Mouse (Mus musculus) lung, adult 18-20 months (tissue): ENCODE data around the gene Wdr5.
A peak's percentile ranks its signal among the peaks of the same experiment; 100 is the strongest.

ENCODE experiments used
- DNase-seq, 2 experiments: peaks; one replicate each; pipeline ENCODE4 v3.0.0; 2022; ENCODE audit warnings: mixed read lengths in 2 of 2

Wdr5 gene

GRCm38 (mm10) chr2:27552620-27553287, 37.8 kb downstream of the Wdr5 start:
- DNase-seq = peak; percentile 64 to 73

GRCm38 (mm10) chr2:27554308-27554707, 39.4 kb downstream of the Wdr5 start:
- peak; percentile 25 to 37 for DNase-seq

- no peak for DNase-seq
Measured at GRCm38 (mm10) chr2:27556921-27557320, 42.0 kb downstream of the Wdr5 start.

- DNase-seq = no peak
Measured at GRCm38 (mm10) chr2:27560708-27561123, 45.8 kb downstream of the Wdr5 start.

- no peak for DNase-seq
Measured at GRCm38 (mm10) chr2:27561159-27561558, 46.2 kb downstream of the Wdr5 start.

- no peak for DNase-seq
Measured at GRCm38 (mm10) chr2:27561829-27562228, 46.9 kb downstream of the Wdr5 start.

- peak in 1 of 2 experiments; percentile 14 for DNase-seq
Measured at GRCm38 (mm10) chr2:27563641-27564148, 48.7 kb downstream of the Wdr5 start.

- DNase-seq = no peak
Measured at GRCm38 (mm10) chr2:27564694-27565093, 49.7 kb downstream of the Wdr5 start.

GRCm38 (mm10) chr2:27565316-27566103, 50.6 kb downstream of the Wdr5 start:
- peak in 1 of 2 experiments; percentile 21 for DNase-seq

- no peak for DNase-seq
Measured at GRCm38 (mm10) chr2:27570856-27571255, 55.9 kb downstream of the Wdr5 start.

GRCm38 (mm10) chr2:27572261-27572793, 57.4 kb downstream of the Wdr5 start:
- DNase-seq = peak; percentile 18 to 26

- peak; percentile 91 to 94 for DNase-seq
Measured at GRCm38 (mm10) chr2:27572928-27573627, 58.1 kb downstream of the Wdr5 start.

GRCm38 (mm10) chr2:27573628-27573966, 58.6 kb downstream of the Wdr5 start:
- DNase-seq = no peak

- no peak for DNase-seq
Measured at GRCm38 (mm10) chr2:27576416-27576815, 61.5 kb downstream of the Wdr5 start.

GRCm38 (mm10) chr2:27578552-27578951, 63.6 kb downstream of the Wdr5 start:
- DNase-seq = no peak

- DNase-seq = no peak
Measured at GRCm38 (mm10) chr2:27582112-27582511, 67.2 kb downstream of the Wdr5 start.

GRCm38 (mm10) chr2:27583019-27583418, 68.1 kb downstream of the Wdr5 start:
- no peak for DNase-seq

GRCm38 (mm10) chr2:27584546-27584945, 69.6 kb downstream of the Wdr5 start:
- DNase-seq = no peak
